Mouse (Mus musculus) midbrain, embryonic 16.5 days (tissue): ENCODE data around the gene Dnajc30. TPM values are rescaled to one million over a fixed set of nuclear protein-coding genes. Genes with fewer than 3 reads are reported as not detected.
"Not testable (repeated sequence)": the region's sequence is repeated elsewhere in the genome, so short reads cannot be mapped to it uniquely, and the experiment has no call there.

Experiments used
- ATAC-seq: fragments of 200-750 bp; cut with Nextera tagmentation; 2 replicates; pipeline ENCODE4 v1.8.0; 2017; ENCODE audit warnings: moderate TSS enrichment
- H3K27ac ChIP-seq: fragments of 300-500 bp; sonication (generic); 2 replicates; pipeline ENCODE4 v1.5.1; 2014; ENCODE audit warnings: mild to moderate bottlenecking, low read length, mixed read lengths
- H3K27me3 ChIP-seq: fragments of 300-500 bp; sonication (generic); 2 replicates; pipeline ENCODE4 v1.6.1; 2014; ENCODE audit warnings: low read depth, low read length, mixed read lengths; ENCODE audit not compliant: control insufficient read depth, insufficient read depth
- H3K36me3 ChIP-seq: fragments of 300-500 bp; sonication (generic); 2 replicates; pipeline ENCODE4 v1.6.1; 2014; ENCODE audit warnings: mild to moderate bottlenecking, low read length, moderate library complexity, mixed read lengths; ENCODE audit not compliant: control insufficient read depth, insufficient read depth
- H3K4me1 ChIP-seq: fragments of 300-500 bp; sonication (generic); 2 replicates; pipeline ENCODE4 v1.6.1; 2014; ENCODE audit warnings: mild to moderate bottlenecking, low read length, mixed read lengths; ENCODE audit not compliant: control insufficient read depth, insufficient read depth
- H3K4me2 ChIP-seq: fragments of 300-500 bp; sonication (generic); 2 replicates; pipeline ENCODE4 v1.6.1; 2014; ENCODE audit warnings: mild to moderate bottlenecking, low read length, mixed read lengths
- H3K4me3 ChIP-seq: fragments of 300-500 bp; sonication (generic); 2 replicates; pipeline ENCODE4 v1.5.1; 2014; ENCODE audit warnings: low read depth, mild to moderate bottlenecking, low read length, moderate library complexity, mixed read lengths
- H3K9ac ChIP-seq: fragments of 300-500 bp; sonication (generic); 2 replicates; pipeline ENCODE4 v1.6.1; 2014; ENCODE audit warnings: low read depth, low read length, mixed read lengths
- H3K9me3 ChIP-seq: fragments of 300-500 bp; sonication (generic); replicated peaks from 2 replicates; pipeline ENCODE4 v1.6.1; 2014; ENCODE audit warnings: mild to moderate bottlenecking, low read length, mixed read lengths; ENCODE audit not compliant: control insufficient read depth, poor library complexity, severe bottlenecking
- WGBS: fragments of 180-500 bp; shearing (Covaris S2); extraction: QIAGEN DNeasy Blood & Tissue Kit; methylation state at CpG from one replicate; pipeline ENCODE4 v1.1.7; 2014; 5-methylcytosine and 5-hydroxymethylcytosine counted together
- polyA plus RNA-seq: library from polyadenylated mRNA; unstranded; fragments of >200 nt; fragmentation: Nextera tagmentation; extraction: Ambion mirVana; gene quantifications from 2 replicates; pipeline ENCODE4 v1.2.1, GENCODE M21; 2015

Dnajc30 gene
- polyA plus RNA-seq, 1 experiment from 2014 or later: 49.6 TPM

- no peak for ATAC-seq
- H3K9ac ChIP-seq: no peak overlapping the region
- H3K4me1 ChIP-seq: no peaks in the 10 kb centered on the region
- no peaks in the 10 kb centered on the region for H3K9me3 ChIP-seq
- H3K36me3 ChIP-seq: peaks cover 20% of the 10 kb centered on the region
- WGBS: 97% methylated on average over 5 of the region's 5 CpGs
- no peaks in the 10 kb centered on the region for H3K27me3 ChIP-seq
- H3K4me3 ChIP-seq: no peak overlapping the region
- H3K27ac ChIP-seq: no peak overlapping the region
- no peak overlapping the region for H3K4me2 ChIP-seq
These were observed 15.5 kb upstream of the Dnajc30 start for GRCm38 (mm10) chr5:135048539-135048938.

- 90% methylated on average over 5 of the region's 6 CpGs for WGBS
- H3K4me1 ChIP-seq, ATAC-seq, H3K9me3 ChIP-seq, H3K4me2 ChIP-seq, H3K27ac ChIP-seq, H3K4me3 ChIP-seq, H3K27me3 ChIP-seq, H3K9ac ChIP-seq: not testable (repeated sequence)
- H3K36me3 ChIP-seq: peaks cover 20% of the 10 kb centered on the region
These were observed 14.7 kb upstream of the Dnajc30 start for GRCm38 (mm10) chr5:135049268-135049667.

- WGBS: 92% methylated on average over 12 of the region's 12 CpGs
- H3K36me3 ChIP-seq: peaks cover 27% of the 10 kb centered on the region
These were observed 10.6 kb upstream of the Dnajc30 start for GRCm38 (mm10) chr5:135053356-135053755.

GRCm38 (mm10) chr5:135064382-135064766 is 372 bp downstream of the Dnajc30 start:
- under 1% methylated on average over 40 of the region's 40 CpGs for WGBS
- Histone ChIP-seq H3K4me2 (peak overlapping the region; percentile 92), H3K9ac (peak overlapping the region; percentile 86), H3K4me3 (peak overlapping the region; percentile 76), H3K27me3 (no peaks in the 10 kb centered on the region), H3K4me1 (peaks cover 21% of the 10 kb centered on the region), H3K27ac (peak overlapping the region; percentile 81), H3K9me3 (no peaks in the 10 kb centered on the region), H3K36me3 (peaks cover 19% of the 10 kb centered on the region)
- no peak; the same call in none of the 2 replicates for ATAC-seq

More at GRCm38 (mm10) chr5:135053356-135053755, 10.6 kb upstream of the Dnajc30 start:
- Histone ChIP-seq H3K4me2 (no peak overlapping the region), H3K9me3 (no peaks in the 10 kb centered on the region), H3K4me1 (no peaks in the 10 kb centered on the region), H3K27ac (no peak overlapping the region), H3K9ac (no peak overlapping the region), H3K27me3 (no peaks in the 10 kb centered on the region), H3K4me3 (no peak overlapping the region)
- ATAC-seq: no peak

DNA sequence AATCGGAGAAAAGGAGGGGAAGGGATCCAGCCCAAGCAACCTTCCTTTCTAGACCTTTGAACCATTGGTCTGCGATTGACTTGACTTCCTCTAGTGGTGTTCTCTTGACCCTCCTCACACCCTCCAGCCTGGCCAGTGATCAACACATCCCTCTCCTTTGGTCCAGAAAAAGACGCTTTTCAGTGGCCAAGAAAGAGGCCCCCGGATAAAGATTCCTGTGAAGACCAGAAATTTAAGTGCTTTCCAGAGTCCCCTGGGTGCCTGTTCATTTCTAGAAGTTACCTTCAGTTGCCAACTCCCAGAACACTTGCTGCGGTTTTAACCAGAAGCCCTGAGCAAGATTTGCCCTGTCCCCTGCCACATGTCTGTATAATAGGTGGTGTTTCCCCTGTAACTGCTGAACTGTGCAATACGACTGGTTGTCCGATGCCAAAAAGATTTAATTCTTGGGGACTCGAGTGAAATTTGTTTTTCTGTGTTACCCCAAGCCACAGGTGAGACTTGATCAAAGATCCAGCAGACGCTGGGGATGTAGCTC is 976 bp downstream of the Dnajc30 start, which contains the start of gene Bud23:
Gene Bud23 (minus strand): TSS at position 51 of the 538 bp plus-strand sequence.
- ATAC-seq, H3K9me3 ChIP-seq, H3K27me3 ChIP-seq: not testable (repeated sequence)
- 73% methylated on average over 8 of the region's 9 CpGs for WGBS
- peak within 1 kb of the TSS; percentile 76 for H3K4me3 ChIP-seq
- peak within 1 kb of the TSS; percentile 86 for H3K9ac ChIP-seq
- H3K36me3 ChIP-seq: peaks cover 17% of the 10 kb centered on the region
- peak within 1 kb of the TSS; percentile 81 for H3K27ac ChIP-seq
- H3K4me1 ChIP-seq: peaks cover 21% of the 10 kb centered on the region
- H3K4me2 ChIP-seq: peak within 1 kb of the TSS; percentile 92

DNA sequence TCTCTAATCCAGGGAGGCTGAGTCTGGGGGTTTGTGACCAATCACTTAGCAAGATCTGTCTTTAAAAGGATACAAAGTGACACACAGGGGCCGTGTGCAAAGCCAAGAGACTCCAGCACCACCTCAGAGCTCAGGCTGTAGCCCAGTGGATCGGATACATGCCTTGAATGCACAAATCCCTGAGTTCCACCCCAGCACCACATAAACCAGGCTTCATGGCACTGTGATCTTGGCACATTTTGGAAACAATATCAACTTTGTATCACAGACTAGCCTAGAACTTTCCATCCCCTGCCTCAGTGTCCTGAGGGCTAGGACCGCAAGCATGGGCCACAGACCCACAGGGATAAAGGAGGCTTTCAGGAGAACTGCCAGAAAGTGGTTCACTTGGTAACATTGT is 2.0 kb downstream of the Dnajc30 start:
- no peak for ATAC-seq
- H3K27ac ChIP-seq: no peak overlapping the region
- H3K27me3 ChIP-seq: no peaks in the 10 kb centered on the region
- H3K9me3 ChIP-seq: no peaks in the 10 kb centered on the region
- no peak overlapping the region for H3K9ac ChIP-seq
- no peak overlapping the region for H3K4me2 ChIP-seq
- H3K4me1 ChIP-seq: peaks cover 21% of the 10 kb centered on the region
- H3K4me3 ChIP-seq: no peak overlapping the region
- H3K36me3 ChIP-seq: peaks cover 7% of the 10 kb centered on the region; the same call in 1 of the 2 replicates
- 92% methylated on average over 3 of the region's 3 CpGs for WGBS

GRCm38 (mm10) chr5:135070448-135070847 is 6.4 kb downstream of the Dnajc30 start:
- no peak overlapping the region for H3K9ac ChIP-seq
- 93% methylated on average over 3 of the region's 3 CpGs for WGBS
- no peak for ATAC-seq
- H3K9me3 ChIP-seq: no peaks in the 10 kb centered on the region
- H3K4me1 ChIP-seq: peaks cover 7% of the 10 kb centered on the region
- no peak overlapping the region for H3K4me2 ChIP-seq
- peaks cover 11% of the 10 kb centered on the region for H3K36me3 ChIP-seq
- H3K4me3 ChIP-seq: no peak overlapping the region
- H3K27me3 ChIP-seq: no peaks in the 10 kb centered on the region
- H3K27ac ChIP-seq: no peak overlapping the region

DNA sequence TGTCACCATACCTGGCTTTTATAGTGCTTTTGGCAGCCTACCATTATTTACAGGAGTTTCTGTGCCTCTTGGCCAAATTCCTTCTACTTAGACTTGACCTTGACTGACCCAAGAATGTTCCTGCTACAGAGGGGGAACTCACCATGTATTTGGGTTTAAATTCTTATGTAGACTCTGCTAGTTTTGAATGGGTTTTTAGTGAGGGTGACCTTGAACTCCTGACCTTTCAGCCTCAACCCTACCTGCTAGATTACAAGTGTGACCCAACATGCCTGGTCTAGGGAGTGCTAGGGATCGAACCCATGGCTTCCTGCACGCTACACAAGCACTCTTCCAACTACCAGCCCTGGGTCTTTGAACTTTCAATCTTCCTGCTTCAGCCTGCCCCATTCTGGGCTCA is 8.1 kb downstream of the Dnajc30 start:
- ATAC-seq: no peak

DNA sequence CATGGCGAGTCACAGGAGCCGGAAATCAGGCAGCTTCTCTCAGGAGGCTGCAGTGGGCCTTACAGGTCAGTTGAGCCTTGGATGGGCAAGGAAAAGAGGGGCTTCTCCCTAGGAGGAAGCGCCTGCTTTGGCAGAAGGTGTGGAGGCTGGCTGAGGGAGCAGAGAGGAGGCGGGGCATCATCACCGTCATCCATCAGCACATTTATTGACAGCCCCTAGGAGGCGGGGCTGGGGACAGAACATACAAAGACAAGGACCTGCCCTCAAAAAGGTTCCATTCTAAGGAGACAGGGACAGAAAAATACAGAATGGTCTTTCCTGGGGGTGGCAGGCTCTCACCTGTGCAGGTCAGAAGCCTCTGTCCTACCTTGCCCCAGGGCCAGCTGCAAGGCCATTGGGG is 8.7 kb downstream of the Dnajc30 start:
- Histone ChIP-seq H3K36me3 (peaks cover 5% of the 10 kb centered on the region), H3K27me3 (no peaks in the 10 kb centered on the region), H3K4me2 (no peak overlapping the region), H3K27ac (no peak overlapping the region), H3K9me3 (no peaks in the 10 kb centered on the region), H3K4me3 (no peak overlapping the region), H3K4me1 (peaks cover 6% of the 10 kb centered on the region), H3K9ac (no peak overlapping the region)
- no peak for ATAC-seq
- 75% methylated on average over 6 of the region's 6 CpGs for WGBS

More for the DNA sequence above, 8.1 kb downstream of the Dnajc30 start:
- Histone ChIP-seq H3K36me3 (peaks cover 5% of the 10 kb centered on the region), H3K27me3 (no peaks in the 10 kb centered on the region), H3K4me2 (no peak overlapping the region), H3K9ac (no peak overlapping the region), H3K9me3 (no peaks in the 10 kb centered on the region), H3K4me1 (peaks cover 6% of the 10 kb centered on the region), H3K4me3 (no peak overlapping the region), H3K27ac (no peak overlapping the region)
- 91% methylated on average over 2 of the region's 2 CpGs for WGBS
